Mouse (Mus musculus) CH12.LX (cell line): ENCODE data around the gene Hist1h3f. TPM values are rescaled to one million over a fixed set of nuclear protein-coding genes. Genes with fewer than 3 reads are reported as not detected.
"Not testable (repeated sequence)": the region's sequence is repeated elsewhere in the genome, so short reads cannot be mapped to it uniquely, and the experiment has no call there.

ENCODE experiments used
- DNase-seq: peaks from one replicate; pipeline ENCODE4 v3.0.0-alpha.2; 2013; ENCODE audit errors: extremely low read depth
- H3K27ac ChIP-seq: 2 replicates; pipeline ENCODE4 v1.5.1; 2012; ENCODE audit warnings: low read depth, mild to moderate bottlenecking, control low read depth, moderate library complexity; ENCODE audit not compliant: insufficient read depth
- H3K27me3 ChIP-seq: replicated peaks from 2 replicates; pipeline ENCODE3; 2012; ENCODE audit warnings: inconsistent platforms
- H3K36me3 ChIP-seq, 2 experiments: replicated peaks in 1 of 2; 2 replicates each; pipeline versions ENCODE3 to v1.6.1; 2012; ENCODE audit warnings: inconsistent platforms in 1 of 2, low read length in 1 of 2, mild to moderate bottlenecking in 1 of 2, mixed read lengths in 1 of 2, moderate library complexity in 1 of 2; ENCODE audit not compliant: control insufficient read depth in 1 of 2, insufficient read depth in 1 of 2
- H3K4me1 ChIP-seq, 2 experiments: 2 replicates each; pipeline ENCODE4 v1.6.1; 2012; ENCODE audit warnings: inconsistent platforms in 1 of 2, moderate library complexity in 1 of 2; ENCODE audit not compliant: insufficient read depth in 2 of 2, control insufficient read depth in 1 of 2
- H3K4me2 ChIP-seq: 2 replicates; pipeline ENCODE4 v1.6.1; 2012; ENCODE audit warnings: low read depth, mild to moderate bottlenecking, control low read depth; ENCODE audit not compliant: poor library complexity, insufficient read depth, severe bottlenecking
- H3K4me3 ChIP-seq, 3 experiments: fragments of 150-350 bp in 1 of 3; sonication (generic) in 1 of 3; replicated peaks in 1 of 3; 2 replicates each; pipeline versions ENCODE3 to v1.5.1; 2011 to 2012; ENCODE audit warnings: low read depth in 2 of 3, low read length in 2 of 3, mild to moderate bottlenecking in 2 of 3, moderate library complexity in 2 of 3, control low read depth in 1 of 3, improper control_type of control experiment in 1 of 3, inconsistent platforms in 1 of 3, mixed read lengths in 1 of 3; ENCODE audit not compliant: poor library complexity in 1 of 3
- H3K79me2 ChIP-seq: replicated peaks from 2 replicates; pipeline ENCODE4 v1.6.1; 2012; ENCODE audit warnings: mild to moderate bottlenecking, moderate library complexity; ENCODE audit not compliant: control insufficient read depth, poor library complexity, insufficient read depth, severe bottlenecking; ENCODE audit errors: extremely low read depth
- H3K9ac ChIP-seq: 2 replicates; pipeline ENCODE4 v1.6.1; 2012; ENCODE audit warnings: low read depth, mild to moderate bottlenecking, control low read depth, moderate library complexity; ENCODE audit not compliant: insufficient read depth
- H3K9me3 ChIP-seq: replicated peaks from 2 replicates; pipeline ENCODE3; 2012; ENCODE audit warnings: low read length, inconsistent platforms, mixed read lengths
- BHLHE40 ChIP-seq: IDR thresholded peaks from 2 replicates; pipeline ENCODE4 v1.6.1; 2011; ENCODE audit warnings: mild to moderate bottlenecking, low read depth, low read length, improper control_type of control experiment
- CHD1 ChIP-seq: IDR thresholded peaks from 2 replicates; pipeline ENCODE4 v1.6.1; 2012; ENCODE audit warnings: low read depth, low read length, improper control_type of control experiment, inconsistent platforms
- CHD2 ChIP-seq: IDR thresholded peaks from 2 replicates; pipeline ENCODE4 v1.6.1; 2011; ENCODE audit warnings: low read length, improper control_type of control experiment
- ELF1 ChIP-seq: IDR thresholded peaks from 2 replicates; pipeline ENCODE4 v1.6.1; 2014; ENCODE audit warnings: low read depth, mild to moderate bottlenecking, inconsistent platforms, low read length, improper control_type of control experiment
- EP300 ChIP-seq: IDR thresholded peaks from 2 replicates; pipeline ENCODE4 v1.6.1; 2011; ENCODE audit warnings: low read length, improper control_type of control experiment
- ETS1 ChIP-seq: conservative IDR thresholded peaks from 2 replicates; pipeline ENCODE4 v1.6.1; 2012; ENCODE audit warnings: low read depth, mild to moderate bottlenecking, inconsistent platforms, low read length, improper control_type of control experiment, moderate library complexity
- HCFC1 ChIP-seq: IDR thresholded peaks from 2 replicates; pipeline ENCODE4 v1.6.1; 2012; ENCODE audit warnings: low read depth, mild to moderate bottlenecking, inconsistent platforms, low read length, improper control_type of control experiment
- JUND ChIP-seq: conservative IDR thresholded peaks from 2 replicates; pipeline ENCODE4 v1.6.1; 2011; ENCODE audit warnings: low read depth, low read length, improper control_type of control experiment
- KAT2A ChIP-seq: IDR thresholded peaks from 2 replicates; pipeline ENCODE4 v1.6.1; 2012; ENCODE audit warnings: low read length, improper control_type of control experiment, inconsistent platforms; ENCODE audit not compliant: insufficient replicate concordance
- MAFK ChIP-seq: IDR thresholded peaks from 2 replicates; pipeline ENCODE4 v1.6.1; 2011; ENCODE audit warnings: low read length, improper control_type of control experiment; ENCODE audit not compliant: insufficient replicate concordance
- MAX ChIP-seq: IDR thresholded peaks from 2 replicates; pipeline ENCODE4 v1.6.1; 2011; ENCODE audit warnings: low read length, improper control_type of control experiment
- MAZ ChIP-seq: IDR thresholded peaks from 2 replicates; pipeline ENCODE4 v1.6.1; 2012; ENCODE audit warnings: low read depth, mild to moderate bottlenecking, inconsistent platforms, low read length, improper control_type of control experiment, moderate library complexity
- MEF2A ChIP-seq: IDR thresholded peaks from 2 replicates; pipeline ENCODE4 v1.6.1; 2014; ENCODE audit warnings: low read depth, mild to moderate bottlenecking, inconsistent platforms, low read length, improper control_type of control experiment, borderline replicate concordance
- MXI1 ChIP-seq: IDR thresholded peaks from 2 replicates; pipeline ENCODE4 v1.6.1; 2011; ENCODE audit warnings: mild to moderate bottlenecking, low read depth, low read length, improper control_type of control experiment
- NELFE ChIP-seq: IDR thresholded peaks from 2 replicates; pipeline ENCODE4 v1.6.1; 2011; ENCODE audit warnings: low read depth, low read length, improper control_type of control experiment
- NRF1 ChIP-seq: IDR thresholded peaks from 2 replicates; pipeline ENCODE4 v1.6.1; 2014; ENCODE audit warnings: low read depth, mild to moderate bottlenecking, inconsistent platforms, low read length, improper control_type of control experiment, moderate library complexity
- PAX5 ChIP-seq: IDR thresholded peaks from 2 replicates; pipeline ENCODE4 v1.6.1; 2012; ENCODE audit warnings: low read length, inconsistent platforms, mixed read lengths
- POLR2A ChIP-seq: IDR thresholded peaks from 2 replicates; pipeline ENCODE4 v1.6.1; 2011; ENCODE audit warnings: low read depth, mild to moderate bottlenecking, improper control_type of control experiment, low read length
- POLR2AphosphoS2 ChIP-seq: IDR thresholded peaks from 2 replicates; pipeline ENCODE4 v1.6.1; 2011; ENCODE audit warnings: low read depth, low read length, improper control_type of control experiment
- RCOR1 ChIP-seq: conservative IDR thresholded peaks from 2 replicates; pipeline ENCODE4 v1.6.1; 2012; ENCODE audit warnings: low read depth, mild to moderate bottlenecking, inconsistent platforms, low read length, improper control_type of control experiment
- SIN3A ChIP-seq: IDR thresholded peaks from 2 replicates; pipeline ENCODE4 v1.6.1; 2012; ENCODE audit warnings: low read length, improper control_type of control experiment, inconsistent platforms
- SMC3 ChIP-seq: IDR thresholded peaks from 2 replicates; pipeline ENCODE4 v1.6.1; 2011; ENCODE audit warnings: low read depth, low read length, improper control_type of control experiment
- TBP ChIP-seq: conservative IDR thresholded peaks from 2 replicates; pipeline ENCODE4 v1.6.1; 2011; ENCODE audit warnings: low read depth, low read length, improper control_type of control experiment
- TCF12 ChIP-seq: IDR thresholded peaks from 2 replicates; pipeline ENCODE4 v1.6.1; 2014; ENCODE audit warnings: low read depth, mild to moderate bottlenecking, inconsistent platforms, low read length, improper control_type of control experiment
- UBTF ChIP-seq: IDR thresholded peaks from 2 replicates; pipeline ENCODE4 v1.6.1; 2012; ENCODE audit warnings: low read depth, mild to moderate bottlenecking, inconsistent platforms, low read length, improper control_type of control experiment, moderate library complexity
- USF2 ChIP-seq: conservative IDR thresholded peaks from 2 replicates; pipeline ENCODE4 v1.6.1; 2011; ENCODE audit warnings: low read depth, low read length, improper control_type of control experiment
- ZKSCAN1 ChIP-seq: IDR thresholded peaks from 2 replicates; pipeline ENCODE4 v1.6.1; 2012; ENCODE audit warnings: low read depth, inconsistent platforms, low read length, improper control_type of control experiment, borderline replicate concordance
- ZMIZ1 ChIP-seq: IDR thresholded peaks from 2 replicates; pipeline ENCODE4 v1.6.1; 2012; ENCODE audit warnings: low read depth, mild to moderate bottlenecking, inconsistent platforms, low read length, improper control_type of control experiment
- ZNF384 ChIP-seq: IDR thresholded peaks from 2 replicates; pipeline ENCODE4 v1.6.1; 2012; ENCODE audit warnings: low read depth, low read length, improper control_type of control experiment, inconsistent platforms
- dilution Hi-C: fragments of 300-500 bp; cut with MboI; formaldehyde crosslinking; loops from 2 replicates; pipeline ENCODE4 v1.14.3; 2020; ENCODE audit warnings: low sequenced_read_pairs; ENCODE audit not compliant: extremely low pct_unique_long_range_greater_than_20kb, extremely low pct_ligation_motif_present
- in situ Hi-C: fragments of 300-500 bp; cut with MboI; formaldehyde crosslinking; loops from 3 replicates; pipeline ENCODE4 v1.14.3; 2019; ENCODE audit warnings: low sequenced_read_pairs, low pct_ligation_motif_present, low pct_unique_long_range_greater_than_20kb, mixed read lengths
- polyA plus RNA-seq: library from polyadenylated mRNA; unstranded; fragments of >175 nt; gene quantifications from 2 replicates; pipeline ENCODE4 v1.2.1, GENCODE M21; 2012; ENCODE audit warnings: low read depth; ENCODE audit not compliant: insufficient read length
- total RNA-seq, 2 experiments: library from RNA; depleted of rRNA; stranded (reverse); fragments of 300-350 nt in 1 of 2; fragments of >200 nt in 1 of 2; gene quantifications; 2 replicates each; pipeline ENCODE4 v1.2.3; 2012 to 2014

Hist1h3f gene
- total and polyA plus RNA-seq, 3 experiments = 0.30 to 553 (median 8.0) TPM

- TF ChIP-seq MAFK = no peak
- no peak for TF ChIP-seq ZKSCAN1
- TF ChIP-seq TCF12 = peak; percentile 96
- no peak for TF ChIP-seq ZNF384
- TF ChIP-seq TBP = peak; percentile 99
- peak; percentile 76; the same call in 1 of the 2 replicates for TF ChIP-seq MEF2A
- TF ChIP-seq USF2 = no peak
- peak; percentile 65; the same call in 1 of the 2 replicates for TF ChIP-seq NELFE
- TF ChIP-seq MAZ = no peak
- peak; percentile 52 for TF ChIP-seq RCOR1
- no peak; the same call in none of the 2 replicates for TF ChIP-seq CHD1
- no peak; the same call in 1 of the 2 replicates for TF ChIP-seq ETS1
- TF ChIP-seq PAX5 = no peak
- no peak for TF ChIP-seq EP300
- no peak for TF ChIP-seq POLR2AphosphoS2
- no peak for TF ChIP-seq MAX
- no peak for TF ChIP-seq KAT2A
- peak; percentile 71 for TF ChIP-seq HCFC1
- TF ChIP-seq JUND = peak; percentile 74; the same call in 1 of the 2 replicates
- TF ChIP-seq ELF1 = peak; percentile 71
- peak; percentile 49 for TF ChIP-seq MXI1
Measured at GRCm38 (mm10) chr13:23571022-23571503, 27.2 kb downstream of the Hist1h3f start, which contains the start of the genes Hist1h2ae and Hist1h2bg (continued).

- peak overlapping the region; percentile 91 for H3K9ac ChIP-seq
- H3K27me3 ChIP-seq, H3K4me1 ChIP-seq, H3K9me3 ChIP-seq, H3K79me2 ChIP-seq: not testable (repeated sequence)
- DNase-seq = peak; percentile 66
- peak overlapping the region; percentile 67; the same call in 1 of the 2 replicates for H3K4me2 ChIP-seq
- H3K27ac ChIP-seq = peak overlapping the region; percentile 98
- in situ Hi-C loops = loop anchor here (25.0 kb wide), 1 partner anchor 1834 kb away; the partner anchor contains the start of gene Hist1h4j
- TF ChIP-seq MXI1 = peak; percentile 51; the same call in 1 of the 2 replicates
- 0 out of 2 replicates have a peak, but pooled peaks have one; percentile 59 for TF ChIP-seq KAT2A
- peak; percentile 92 for TF ChIP-seq POLR2A
- TF ChIP-seq NELFE = peak; percentile 95
- TF ChIP-seq TBP = peak; percentile 68
- peak; percentile 100 for TF ChIP-seq POLR2AphosphoS2
- peak; percentile 43; the same call in 1 of the 2 replicates for TF ChIP-seq MAX
- peak; percentile 60; the same call in 1 of the 2 replicates for TF ChIP-seq CHD2
- peak; percentile 99 for TF ChIP-seq ZMIZ1
- peak; percentile 20; the same call in 1 of the 2 replicates for TF ChIP-seq MAFK
- TF ChIP-seq NRF1 = peak; percentile 57
- peak; percentile 86; the same call in 1 of the 2 replicates for TF ChIP-seq RCOR1
- 0 out of 2 replicates have a peak, but pooled peaks have one; percentile 19 for TF ChIP-seq BHLHE40
- TF ChIP-seq MAZ = 0 out of 2 replicates have a peak, but pooled peaks have one; percentile 42
- TF ChIP-seq UBTF = peak; percentile 99
- TF ChIP-seq SIN3A = peak; percentile 66
- peak; percentile 98 for TF ChIP-seq CHD1
- peak; percentile 17; the same call in 1 of the 2 replicates for TF ChIP-seq SMC3
- peak; percentile 52 for TF ChIP-seq HCFC1
- TF ChIP-seq, all 38 proteins: peak for 19; not testable (repeated sequence) for 19
- H3K36me3 ChIP-seq, dilution Hi-C loops: not testable (repeated sequence)
- peak overlapping the region; percentile 34 to 66 (median 36) for H3K4me3 ChIP-seq
Measured at GRCm38 (mm10) chr13:23571504-23572217, 27.8 kb downstream of the Hist1h3f start.
